Mouse (Mus musculus) layer of hippocampus, adult 6 months (tissue): ENCODE results near the gene Tmem56. TPM values are rescaled to one million over a fixed set of nuclear protein-coding genes. Genes with fewer than 3 reads are reported as not detected.

Source experiments
- long read RNA-seq, 2 experiments: library from polyadenylated mRNA; unstranded; transcript quantifications; one replicate each; pipeline ENCODE4 v2.0.0; 2019 to 2020
- polyA plus RNA-seq: library from polyadenylated mRNA; unstranded; fragments of <200 nt; fragmentation: Nextera tagmentation; gene quantifications from 2 replicates; pipeline ENCODE4 v1.2.3, GENCODE M21; 2021

Gene Tmem56
- polyA plus RNA-seq: 9.9 and 10.9 TPM in 2 replicates
- long read RNA-seq, experiment 1, full-length matches to known transcripts: 14 of 26 reads
- long read RNA-seq, experiment 1, partial matches to known transcripts: 0 of 26 reads
- long read RNA-seq, experiment 1, other reads (novel, unspliced or antisense): 12 of 26 reads
- long read RNA-seq, experiment 2, full-length matches to known transcripts: 33 of 52 reads
- long read RNA-seq, experiment 2, partial matches to known transcripts: 0 of 52 reads
- long read RNA-seq, experiment 2, other reads (novel, unspliced or antisense): 19 of 52 reads

DNA sequence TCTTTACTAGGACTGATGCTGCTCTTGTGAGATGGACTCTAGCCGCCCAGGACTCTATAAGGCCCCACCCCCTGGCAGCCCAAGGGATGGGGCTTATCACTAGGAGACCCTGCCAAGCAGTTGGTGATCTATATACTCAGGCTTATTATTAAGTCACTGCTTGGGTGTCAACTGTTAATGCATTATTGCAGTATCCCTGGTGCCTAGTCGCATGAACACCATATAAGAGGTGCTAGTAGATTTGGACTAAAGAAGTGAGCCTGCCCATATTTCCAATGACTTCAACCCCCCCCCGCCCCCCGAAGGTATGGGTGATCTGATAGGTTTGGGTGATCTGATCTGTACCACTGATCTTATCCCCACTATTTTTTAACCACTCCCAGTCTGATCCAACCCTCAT is at the start of gene Tmem56:
Gene Tmem56, minus strand, starts transcription at position 101 of the 400 bp plus-strand sequence.

DNA sequence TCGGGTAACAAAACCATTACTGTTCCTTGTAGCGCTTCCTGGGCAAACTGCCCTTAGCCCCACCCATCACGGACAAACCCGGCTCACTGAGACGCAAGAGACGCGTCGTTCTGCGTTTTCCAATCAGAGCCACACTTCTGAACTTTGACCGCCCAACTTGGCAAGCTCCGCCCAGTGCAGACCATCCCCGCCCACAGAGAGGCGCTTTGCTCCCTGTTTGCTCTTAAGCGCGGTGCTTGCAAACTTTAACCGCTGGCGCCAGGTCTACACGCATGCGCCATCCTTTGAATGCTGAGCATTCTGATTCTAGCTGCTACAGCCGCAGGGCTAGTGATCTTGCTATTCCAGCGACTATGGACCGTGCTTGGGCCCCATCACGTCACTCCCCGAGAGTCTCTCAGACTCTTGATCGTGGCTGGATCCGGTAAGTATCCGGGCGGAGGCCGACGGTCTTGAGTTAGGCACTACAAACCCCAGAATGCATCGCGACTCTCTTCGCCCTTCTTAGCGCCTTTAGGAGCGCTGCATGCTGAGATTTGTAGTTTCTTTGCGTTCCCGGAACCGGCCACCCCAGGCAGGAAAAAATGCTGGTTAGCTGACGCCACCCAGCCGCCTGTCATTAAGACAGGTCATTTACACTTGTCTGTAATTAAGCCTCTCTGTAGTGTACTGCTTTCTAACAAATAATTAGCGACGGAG is 8.8 kb upstream of the Tmem56 start, which contains the start of gene Alg14:
Gene Alg14, plus strand, starts transcription at position 214 of the 699 bp plus-strand sequence.

GRCm38 (mm10) chr3:121171243-121171871 is 111.5 kb downstream of the Tmem56 start, which contains the start of gene Rwdd3:
Gene Rwdd3, minus strand, starts transcription at chr3:121171695.

Other genes starting within 250 kb of the Tmem56 start
- 15.1 and 15.4 TPM in 2 replicates for gene Rwdd3, start 111.4 kb downstream of the Tmem56 start, polyA plus RNA-seq
- 24.4 and 30.5 TPM in 2 replicates for gene Alg14, start 8.7 kb upstream of the Tmem56 start, polyA plus RNA-seq
- 115 and 129 TPM in 2 replicates for gene Cnn3, start 143.4 kb upstream of the Tmem56 start, polyA plus RNA-seq
- 0.10 and 0.43 TPM in 2 replicates for gene Slc44a3, start 249.3 kb upstream of the Tmem56 start, polyA plus RNA-seq